ENCODE assay signal across 21 mouse cellular contexts in the genomic region with DNA sequence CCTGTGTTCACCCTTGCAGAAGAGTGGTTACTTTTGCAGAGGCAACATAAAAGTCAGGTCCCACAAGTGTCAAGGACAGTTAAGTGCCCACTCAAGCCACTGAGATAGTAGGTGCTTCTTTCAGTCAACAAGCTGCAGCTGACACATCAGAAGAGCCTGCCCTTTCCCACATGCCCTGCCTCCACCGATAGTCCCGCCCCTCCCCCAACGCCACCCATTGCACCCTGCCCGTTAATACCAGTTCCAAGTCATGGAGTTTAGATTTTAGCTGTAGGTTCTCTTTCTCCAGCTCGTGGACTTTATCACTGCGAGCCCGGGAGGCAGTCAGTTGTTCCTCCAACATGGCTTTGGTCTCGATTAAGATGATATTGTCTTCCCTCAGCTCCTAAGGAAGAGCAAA. TPM values are rescaled to one million over a fixed set of nuclear protein-coding genes. Genes with fewer than 3 reads are reported as not detected.
DNase-seq lines count a peak whose midpoint lies in the region; ATAC-seq lines count a peak whose summit lies in the region.
"Had no signal": no experiment of that assay in that cellular context is flagged by ENCODE, and none has a peak within 500 bp of the region (broad histone marks: within the 10 kb centered on the region; RNA-seq: fewer than 3 reads in every experiment).

No protein-coding gene starts in this region.

- peak; percentile 14 for ATAC-seq in liver, embryonic 15.5 days (ENCODE audit: insufficient read depth)
- ATAC-seq: activated CD4-positive, CD25-positive, alpha-beta regulatory T cell, adult 4 months; forebrain, embryonic 13.5 days had no signal

- H3K36me3 ChIP-seq in erythroblast, embryonic 14.5 days (ENCODE audit: control insufficient read depth), result peaks cover 83% of the 10 kb centered on the region
- H3K36me3 ChIP-seq in liver, embryonic 15.5 days (replicated peaks), result peaks cover 41% of the 10 kb centered on the region
- H3K36me3 ChIP-seq: limb, embryonic 10.5 days; stomach, embryonic 15.5 days had no signal

- peak overlapping the region; percentile 99 for H3K27ac ChIP-seq in liver, embryonic 15.5 days (replicated peaks)
- H3K27ac ChIP-seq: limb, embryonic 10.5 days; stomach, embryonic 15.5 days had no signal

- peak; percentile 50 for DNase-seq in spleen, adult 12 weeks (ENCODE audit: low spot score)
- no peak for DNase-seq in spleen, adult 18-20 months
- DNase-seq in adrenal gland, postnatal 36 days, result no peak
- DNase-seq in adrenal gland, postnatal 4 days (ENCODE audit: low spot score in 2 of 2), result no peak
- no peak for DNase-seq in layer of hippocampus, postnatal 14 days (ENCODE audit: low spot score in 2 of 2)
- DNase-seq: adrenal gland, adult 8-10 months; cerebellum, adult 18-20 months; cerebellum, postnatal 14 days; heart, postnatal 10 days; kidney, adult 11 months; lung, postnatal 14 days; right cerebral cortex, postnatal 14 days; thymus, postnatal 25 days had no signal

- no peaks in the 10 kb centered on the region for H3K9me3 ChIP-seq in erythroblast, embryonic 14.5 days (ENCODE audit: control insufficient read depth, low read length)
- H3K9me3 ChIP-seq in liver, embryonic 15.5 days (replicated peaks), result no peaks in the 10 kb centered on the region
- H3K9me3 ChIP-seq: forebrain, embryonic 13.5 days; limb, embryonic 10.5 days; midbrain, embryonic 12.5 days; stomach, embryonic 15.5 days had no signal

- H3K4me1 ChIP-seq in erythroblast, embryonic 14.5 days (ENCODE audit: control insufficient read depth), result peaks cover 75% of the 10 kb centered on the region
- peaks cover 70% of the 10 kb centered on the region for H3K4me1 ChIP-seq in liver, embryonic 15.5 days (replicated peaks)

- WGBS in liver, embryonic 15.5 days (ENCODE audit: insufficient replicate concordance), result 42% methylated on average over 8 of the region's 8 CpGs

- peak overlapping the region; percentile 58 for H3K4me3 ChIP-seq in erythroblast, embryonic 14.5 days (replicated peaks)
- H3K4me3 ChIP-seq in liver, embryonic 15.5 days (replicated peaks), result no peak overlapping the region
- H3K4me3 ChIP-seq: forebrain, embryonic 13.5 days; limb, embryonic 10.5 days; midbrain, embryonic 12.5 days; stomach, embryonic 15.5 days had no signal

- H3K4me2 ChIP-seq in liver, embryonic 15.5 days, result peak overlapping the region; percentile 69
- H3K4me2 ChIP-seq: forebrain, embryonic 13.5 days; heart, embryonic 11.5 days; midbrain, embryonic 12.5 days; stomach, embryonic 15.5 days had no signal

- no peaks in the 10 kb centered on the region for H3K27me3 ChIP-seq in erythroblast, embryonic 14.5 days (ENCODE audit: control insufficient read depth)
- no peaks in the 10 kb centered on the region for H3K27me3 ChIP-seq in liver, embryonic 15.5 days
- H3K27me3 ChIP-seq: forebrain, embryonic 13.5 days; stomach, embryonic 15.5 days had no signal

- peak overlapping the region; percentile 60; the same call in 1 of the 2 replicates for H3K9ac ChIP-seq in liver, embryonic 15.5 days
- H3K9ac ChIP-seq: forebrain, embryonic 13.5 days; midbrain, embryonic 12.5 days; stomach, embryonic 15.5 days had no signal

RNA-seq across cellular contexts. Expression of a gene that starts 45.9 kb away (rescaled TPM):
- not detected in 2 replicates for polyA plus RNA-seq in erythroblast, embryonic 14.5 days (2012)
- polyA plus RNA-seq in liver, embryonic 15.5 days (2015; fragmentation: Nextera tagmentation; extraction: Ambion mirVana), result 0.05 and 0.07 TPM in 2 replicates
- total RNA-seq in adrenal gland, postnatal 36 days (2021), result under 1 TPM; 0.79 to 0.82 TPM
- 1 to 10 TPM; 2.5 to 2.8 TPM for total RNA-seq in adrenal gland, postnatal 4 days (2021)
- total RNA-seq in layer of hippocampus, postnatal 14 days (2021), result 10 to 100 TPM; 20.8 to 24.4 TPM

Comparison
In these comparisons a context has a peak if more than half of its experiments do, and no peak if none do; other contexts are left out.
1. RNA of a gene that starts 45.9 kb away (total RNA-seq): 20.8 to 24.4 TPM in layer of hippocampus, postnatal 14 days; 2.5 to 2.8 TPM in adrenal gland, postnatal 4 days and 0.79 to 0.82 TPM in adrenal gland, postnatal 36 days; every median in the first group is over 4 times any median in the second.